Mouse (Mus musculus): Measurements from ENCODE around the gene Emilin3. TPM values are rescaled to one million over a fixed set of nuclear protein-coding genes. Genes with fewer than 3 reads are reported as not detected.

Emilin3 gene
- polyA plus RNA-seq, 1 experiment from 2014 or later: 0.32 TPM

DNA sequence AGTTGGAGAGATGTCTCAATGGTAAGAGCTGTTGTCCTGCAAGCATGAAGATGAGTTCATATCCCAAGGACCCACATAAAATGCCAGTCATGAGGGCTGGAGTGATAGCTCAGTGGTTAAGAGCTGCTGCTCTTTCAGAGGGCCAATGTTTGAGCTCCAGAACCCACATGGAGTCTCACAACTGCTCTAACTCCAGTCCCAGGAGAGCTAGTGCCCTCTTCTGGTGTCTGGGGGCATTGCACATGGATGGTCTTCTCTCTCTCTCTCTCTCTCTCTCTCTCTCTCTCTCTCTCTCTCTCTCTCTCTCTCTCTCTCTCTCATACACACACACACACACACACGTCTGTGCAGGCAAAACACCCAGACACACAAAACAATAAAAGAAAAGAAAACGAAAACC lies 27.3 kb downstream of the Emilin3 start:
- Histone ChIP-seq H3K27me3 (ENCODE audit: control insufficient read depth, insufficient read depth, low read depth, low read length) (no peaks in the 10 kb centered on the region), H3K4me2 (ENCODE audit: low read depth, low read length) (no peak overlapping the region), H3K9ac (ENCODE audit: low read depth, low read length) (no peak overlapping the region), H3K36me3 (ENCODE audit: control insufficient read depth, insufficient read depth) (no peaks in the 10 kb centered on the region), H3K4me1 (ENCODE audit: control insufficient read depth, low read depth, low read length) (peaks cover 6% of the 10 kb centered on the region), H3K9me3 (replicated peaks; ENCODE audit: control insufficient read depth, low read length) (no peaks in the 10 kb centered on the region), H3K4me3 (ENCODE audit: low read depth, low read length) (no peak overlapping the region), H3K27ac (ENCODE audit: low read length) (no peak overlapping the region)
- 15% methylated on average over 2 of the region's 2 CpGs for WGBS (ENCODE audit: insufficient replicate concordance)
- ATAC-seq (ENCODE audit: low read depth): no peak

DNA sequence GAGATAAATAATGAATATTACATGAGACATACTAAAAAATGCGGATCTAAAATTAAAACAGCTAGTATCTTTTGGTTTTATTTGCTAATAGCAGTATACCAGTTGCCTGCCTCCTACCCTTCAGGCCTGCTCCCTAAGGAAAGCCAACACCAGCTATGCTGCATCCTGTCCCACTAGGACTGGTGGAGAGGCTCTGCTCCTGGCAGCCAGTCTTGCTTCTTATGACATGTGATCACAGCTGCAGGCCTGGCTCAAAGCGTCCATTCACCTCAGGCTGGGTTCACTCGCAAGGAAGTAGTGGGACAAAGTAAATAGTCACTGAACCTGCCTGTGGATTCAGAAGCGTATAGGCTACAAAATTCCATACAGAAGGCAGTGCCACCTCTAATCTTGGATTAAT lies 28.2 kb downstream of the Emilin3 start:
- H3K9me3 ChIP-seq (replicated peaks; ENCODE audit: control insufficient read depth, low read length): no peaks in the 10 kb centered on the region
- H3K36me3 ChIP-seq (ENCODE audit: control insufficient read depth, insufficient read depth): no peaks in the 10 kb centered on the region
- no peak overlapping the region for H3K4me2 ChIP-seq (ENCODE audit: low read depth, low read length)
- no peaks in the 10 kb centered on the region for H3K27me3 ChIP-seq (ENCODE audit: control insufficient read depth, insufficient read depth, low read depth, low read length)
- no peak for ATAC-seq (ENCODE audit: low read depth)
- peaks cover 6% of the 10 kb centered on the region for H3K4me1 ChIP-seq (ENCODE audit: control insufficient read depth, low read depth, low read length)
- no peak overlapping the region for H3K27ac ChIP-seq (ENCODE audit: low read length)
- no peak overlapping the region for H3K9ac ChIP-seq (ENCODE audit: low read depth, low read length)
- H3K4me3 ChIP-seq (ENCODE audit: low read depth, low read length): no peak overlapping the region
- WGBS (ENCODE audit: insufficient replicate concordance): 64% methylated on average over 4 of the region's 4 CpGs

DNA sequence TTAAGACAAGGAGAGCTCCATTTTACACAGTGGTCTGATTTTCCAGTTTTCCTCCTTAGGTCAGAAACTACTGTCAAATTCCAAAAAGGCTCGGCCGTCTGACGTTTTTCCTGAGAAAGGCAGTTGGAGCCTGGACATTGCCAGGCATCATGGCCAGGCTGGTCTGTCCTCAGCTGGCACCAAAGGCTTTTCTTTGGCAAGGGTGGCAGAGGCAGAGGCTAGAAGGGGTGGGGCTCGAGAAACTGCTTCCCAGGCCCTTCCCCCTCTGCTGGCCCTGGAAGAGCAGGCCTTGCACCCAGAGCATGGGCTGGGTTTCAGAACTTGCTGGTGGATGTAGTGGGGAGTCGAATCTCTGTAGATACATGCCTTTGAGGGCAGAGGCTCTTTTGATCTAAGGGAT lies 29.7 kb downstream of the Emilin3 start:
- no peaks in the 10 kb centered on the region for H3K9me3 ChIP-seq (replicated peaks; ENCODE audit: control insufficient read depth, low read length)
- no peak overlapping the region for H3K4me2 ChIP-seq (ENCODE audit: low read depth, low read length)
- 61% methylated on average over 5 of the region's 5 CpGs for whole genome bisulfite sequencing (ENCODE audit: insufficient replicate concordance)
- H3K4me3 ChIP-seq (ENCODE audit: low read depth, low read length): no peak overlapping the region
- no peaks in the 10 kb centered on the region for H3K27me3 ChIP-seq (ENCODE audit: control insufficient read depth, insufficient read depth, low read depth, low read length)
- ATAC-seq (ENCODE audit: low read depth): no peak
- no peak overlapping the region for H3K9ac ChIP-seq (ENCODE audit: low read depth, low read length)
- no peaks in the 10 kb centered on the region; the same call in 1 of the 2 replicates for H3K4me1 ChIP-seq (ENCODE audit: control insufficient read depth, low read depth, low read length)
- H3K36me3 ChIP-seq (ENCODE audit: control insufficient read depth, insufficient read depth): no peaks in the 10 kb centered on the region
- H3K27ac ChIP-seq (ENCODE audit: low read length): no peak overlapping the region

- no peaks in the 10 kb centered on the region for H3K4me1 ChIP-seq (ENCODE audit: control insufficient read depth, low read depth, low read length)
- H3K4me2 ChIP-seq (ENCODE audit: low read depth, low read length): no peak overlapping the region
- no peak for ATAC-seq (ENCODE audit: low read depth)
- no peak overlapping the region for H3K27ac ChIP-seq (ENCODE audit: low read length)
- 26% methylated on average over 6 of the region's 6 CpGs for WGBS (ENCODE audit: insufficient replicate concordance)
- no peaks in the 10 kb centered on the region for H3K36me3 ChIP-seq (ENCODE audit: control insufficient read depth, insufficient read depth)
- no peaks in the 10 kb centered on the region for H3K27me3 ChIP-seq (ENCODE audit: control insufficient read depth, insufficient read depth, low read depth, low read length)
- no peak overlapping the region for H3K9ac ChIP-seq (ENCODE audit: low read depth, low read length)
- no peak overlapping the region for H3K4me3 ChIP-seq (ENCODE audit: low read depth, low read length)
- no peaks in the 10 kb centered on the region for H3K9me3 ChIP-seq (replicated peaks; ENCODE audit: control insufficient read depth, low read length)
Measured at GRCm38 (mm10) chr2:160881462-160882101, 30.5 kb downstream of the Emilin3 start.

GRCm38 (mm10) chr2:160880453-160881195 lies 31.5 kb downstream of the Emilin3 start, which contains the start of gene Lpin3:
Lpin3 (plus strand) TSS chr2:160880670.
- no peak within 1 kb of the TSS for H3K4me2 ChIP-seq (ENCODE audit: low read depth, low read length)
- no peak within 1 kb of the TSS for H3K4me3 ChIP-seq (ENCODE audit: low read depth, low read length)
- H3K9ac ChIP-seq (ENCODE audit: low read depth, low read length): no peak within 1 kb of the TSS
- H3K4me1 ChIP-seq (ENCODE audit: control insufficient read depth, low read depth, low read length): no peaks in the 10 kb centered on the region
- peaks cover 4% of the 10 kb centered on the region; the same call in 1 of the 2 replicates for H3K9me3 ChIP-seq (replicated peaks; ENCODE audit: control insufficient read depth, low read length)
- no peaks in the 10 kb centered on the region for H3K27me3 ChIP-seq (ENCODE audit: control insufficient read depth, insufficient read depth, low read depth, low read length)
- WGBS (ENCODE audit: insufficient replicate concordance): 53% methylated on average over 13 of the region's 13 CpGs
- no peaks in the 10 kb centered on the region for H3K36me3 ChIP-seq (ENCODE audit: control insufficient read depth, insufficient read depth)
- no peak within 1 kb of the TSS for H3K27ac ChIP-seq (ENCODE audit: low read length)
- ATAC-seq (ENCODE audit: low read depth): no peak

GRCm38 (mm10) chr2:160876115-160876514 lies 36.0 kb downstream of the Emilin3 start:
- H3K27me3 ChIP-seq (ENCODE audit: control insufficient read depth, insufficient read depth, low read depth, low read length): no peaks in the 10 kb centered on the region
- WGBS (ENCODE audit: insufficient replicate concordance): 72% methylated on average over 4 of the region's 4 CpGs
- no peak for ATAC-seq (ENCODE audit: low read depth)

GRCm38 (mm10) chr2:160874231-160874877 lies 37.8 kb downstream of the Emilin3 start:
- WGBS (ENCODE audit: insufficient replicate concordance): 54% methylated on average over 5 of the region's 5 CpGs
- no peak for ATAC-seq (ENCODE audit: low read depth)
- Histone ChIP-seq H3K9me3 (replicated peaks; ENCODE audit: control insufficient read depth, low read length) (peaks cover 4% of the 10 kb centered on the region; the same call in 1 of the 2 replicates), H3K4me3 (ENCODE audit: low read depth, low read length) (no peak overlapping the region), H3K4me1 (ENCODE audit: control insufficient read depth, low read depth, low read length) (peaks cover 2% of the 10 kb centered on the region), H3K36me3 (ENCODE audit: control insufficient read depth, insufficient read depth) (no peaks in the 10 kb centered on the region), H3K4me2 (ENCODE audit: low read depth, low read length) (no peak overlapping the region), H3K27me3 (ENCODE audit: control insufficient read depth, insufficient read depth, low read depth, low read length) (no peaks in the 10 kb centered on the region), H3K27ac (ENCODE audit: low read length) (no peak overlapping the region), H3K9ac (ENCODE audit: low read depth, low read length) (no peak overlapping the region)

More at GRCm38 (mm10) chr2:160876115-160876514, 36.0 kb downstream of the Emilin3 start:
- no peak overlapping the region for H3K4me2 ChIP-seq (ENCODE audit: low read depth, low read length)
- H3K9ac ChIP-seq (ENCODE audit: low read depth, low read length): no peak overlapping the region
- no peak overlapping the region for H3K27ac ChIP-seq (ENCODE audit: low read length)
- no peak overlapping the region for H3K4me3 ChIP-seq (ENCODE audit: low read depth, low read length)
- no peaks in the 10 kb centered on the region for H3K36me3 ChIP-seq (ENCODE audit: control insufficient read depth, insufficient read depth)
- H3K9me3 ChIP-seq (replicated peaks; ENCODE audit: control insufficient read depth, low read length): peaks cover 4% of the 10 kb centered on the region; the same call in 1 of the 2 replicates
- peaks cover 2% of the 10 kb centered on the region for H3K4me1 ChIP-seq (ENCODE audit: control insufficient read depth, low read depth, low read length)

DNA sequence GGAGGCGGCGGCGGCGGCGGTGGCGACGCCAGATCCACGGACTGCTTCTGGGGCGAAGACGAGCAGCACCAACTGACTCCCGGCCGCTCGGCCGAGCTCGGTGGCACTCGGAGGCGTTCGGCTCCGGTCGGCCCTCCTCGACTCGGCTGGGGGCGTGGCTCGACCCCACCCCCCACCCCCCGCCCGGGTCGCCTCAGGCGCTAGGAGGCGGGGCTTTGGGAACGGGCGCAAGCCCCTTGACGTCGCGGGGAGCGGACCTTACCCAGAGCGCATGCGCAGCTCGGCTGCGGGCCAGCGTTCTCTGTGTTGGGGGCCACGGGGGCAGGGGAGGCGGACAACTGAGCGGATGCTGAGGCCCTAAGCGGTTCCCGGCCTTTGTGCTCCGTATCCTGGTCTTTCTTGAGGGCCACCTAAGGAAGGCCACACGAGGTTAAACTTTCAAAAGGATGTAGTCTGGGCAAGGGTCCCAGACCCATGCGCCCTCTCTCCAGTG lies 39.2 kb downstream of the Emilin3 start, which contains the start of gene Zhx3:
Zhx3 (minus strand) TSS at position 109 of the 493 bp plus-strand sequence.
- Histone ChIP-seq H3K9me3 (replicated peaks; ENCODE audit: control insufficient read depth, low read length) (peaks cover 4% of the 10 kb centered on the region; the same call in 1 of the 2 replicates), H3K4me2 (ENCODE audit: low read depth, low read length) (peak within 1 kb of the TSS; percentile 97), H3K27me3 (ENCODE audit: control insufficient read depth, insufficient read depth, low read depth, low read length) (no peaks in the 10 kb centered on the region), H3K9ac (ENCODE audit: low read depth, low read length) (peak within 1 kb of the TSS; percentile 95), H3K36me3 (ENCODE audit: control insufficient read depth, insufficient read depth) (no peaks in the 10 kb centered on the region), H3K4me3 (ENCODE audit: low read depth, low read length) (peak within 1 kb of the TSS; percentile 85), H3K4me1 (ENCODE audit: control insufficient read depth, low read depth, low read length) (peaks cover 2% of the 10 kb centered on the region), H3K27ac (ENCODE audit: low read length) (peak within 1 kb of the TSS; percentile 90)
- peak; percentile 91 for ATAC-seq (ENCODE audit: low read depth)
- under 1% methylated on average over 45 of the region's 48 CpGs for WGBS (ENCODE audit: insufficient replicate concordance)

All from liver, embryonic 16.5 days (tissue).